Mouse (Mus musculus) MEL (cell line): Measurements from ENCODE around the gene Pxt1. TPM values are rescaled to one million over a fixed set of nuclear protein-coding genes. Genes with fewer than 3 reads are reported as not detected.

Experiments used
- DNase-seq: peaks from one replicate; pipeline ENCODE4 v3.0.0; 2011; ENCODE audit warnings: low read depth, low spot score
- H3K27ac ChIP-seq: 2 replicates; pipeline ENCODE4 v1.5.1; 2012; ENCODE audit warnings: low read depth, mild to moderate bottlenecking, control low read depth, low read length, moderate library complexity; ENCODE audit not compliant: control insufficient read depth
- H3K27me3 ChIP-seq, 2 experiments: fragments of 150-350 bp in 1 of 2; sonication (generic) in 1 of 2; 2 replicates each; pipeline ENCODE4 v1.6.1; 2012; ENCODE audit warnings: low read length in 2 of 2, mild to moderate bottlenecking in 2 of 2, improper control_type of control experiment in 1 of 2, moderate library complexity in 1 of 2; ENCODE audit not compliant: insufficient read depth in 2 of 2, control insufficient read depth in 1 of 2
- H3K36me3 ChIP-seq, 2 experiments: 2 replicates each; pipeline ENCODE4 v1.6.1; 2012 to 2014; ENCODE audit warnings: low read length in 2 of 2, improper control_type of control experiment in 1 of 2, inconsistent platforms in 1 of 2, mild to moderate bottlenecking in 1 of 2; ENCODE audit not compliant: insufficient read depth in 2 of 2, control insufficient read depth in 1 of 2
- H3K4me1 ChIP-seq, 2 experiments: fragments of 150-350 bp in 1 of 2; sonication (generic) in 1 of 2; 2 replicates each; pipeline ENCODE4 v1.6.1; 2012; ENCODE audit warnings: low read length in 2 of 2, improper control_type of control experiment in 1 of 2, mild to moderate bottlenecking in 1 of 2; ENCODE audit not compliant: insufficient read depth in 2 of 2, control insufficient read depth in 1 of 2
- H3K4me3 ChIP-seq, 2 experiments: fragments of 150-350 bp in 1 of 2; sonication (generic) in 1 of 2; 2 replicates each; pipeline ENCODE4 v1.5.1; 2012; ENCODE audit warnings: low read depth in 2 of 2, low read length in 2 of 2, mild to moderate bottlenecking in 2 of 2, moderate library complexity in 2 of 2, control low read depth in 1 of 2, improper control_type of control experiment in 1 of 2; ENCODE audit not compliant: control insufficient read depth in 1 of 2, insufficient read depth in 1 of 2
- H3K79me2 ChIP-seq: 2 replicates; pipeline ENCODE4 v1.6.1; 2012; ENCODE audit warnings: mild to moderate bottlenecking, low read length, moderate library complexity; ENCODE audit not compliant: control insufficient read depth, poor library complexity, insufficient read depth
- H3K9ac ChIP-seq: 2 replicates; pipeline ENCODE4 v1.6.1; 2012; ENCODE audit warnings: low read depth, mild to moderate bottlenecking, control low read depth, low read length, moderate library complexity; ENCODE audit not compliant: control insufficient read depth, poor library complexity, severe bottlenecking
- H3K9me3 ChIP-seq: fragments of 150-350 bp; sonication (generic); replicated peaks from 2 replicates; pipeline ENCODE4 v1.6.1; 2012; ENCODE audit warnings: mild to moderate bottlenecking, low read length, improper control_type of control experiment, moderate library complexity; ENCODE audit not compliant: insufficient read depth
- BHLHE40 ChIP-seq: IDR thresholded peaks from 2 replicates; pipeline ENCODE4 v1.6.1; 2012; ENCODE audit warnings: low read depth, mild to moderate bottlenecking, inconsistent platforms, low read length, improper control_type of control experiment, borderline replicate concordance
- CHD1 ChIP-seq: IDR thresholded peaks from 2 replicates; pipeline ENCODE4 v1.6.1; 2012; ENCODE audit warnings: low read depth, mild to moderate bottlenecking, inconsistent platforms, low read length, improper control_type of control experiment
- CHD2 ChIP-seq: IDR thresholded peaks from 2 replicates; pipeline ENCODE4 v1.6.1; 2011; ENCODE audit warnings: low read length, improper control_type of control experiment
- E2F4 ChIP-seq: IDR thresholded peaks from 2 replicates; pipeline ENCODE4 v1.6.1; 2011; ENCODE audit warnings: low read depth, low read length, improper control_type of control experiment, borderline replicate concordance
- ELF1 ChIP-seq: IDR thresholded peaks from 2 replicates; pipeline ENCODE4 v1.6.1; 2014; ENCODE audit warnings: low read depth, mild to moderate bottlenecking, inconsistent platforms, low read length, improper control_type of control experiment, moderate library complexity
- ETS1 ChIP-seq: IDR thresholded peaks from 2 replicates; pipeline ENCODE4 v1.6.1; 2012; ENCODE audit warnings: low read depth, mild to moderate bottlenecking, inconsistent platforms, low read length, improper control_type of control experiment, moderate library complexity
- GATA1 ChIP-seq: IDR thresholded peaks from 2 replicates; pipeline ENCODE4 v1.6.1; 2011; ENCODE audit warnings: low read depth, low read length, improper control_type of control experiment
- HCFC1 ChIP-seq: IDR thresholded peaks from 2 replicates; pipeline ENCODE4 v1.6.1; 2012; ENCODE audit warnings: low read depth, mild to moderate bottlenecking, inconsistent platforms, low read length, improper control_type of control experiment, moderate library complexity
- JUND ChIP-seq: IDR thresholded peaks from 2 replicates; pipeline ENCODE4 v1.6.1; 2011; ENCODE audit warnings: low read depth, mild to moderate bottlenecking, improper control_type of control experiment, low read length
- KAT2A ChIP-seq: conservative IDR thresholded peaks from 2 replicates; pipeline ENCODE4 v1.6.1; 2012; ENCODE audit warnings: low read depth, low read length, improper control_type of control experiment, inconsistent platforms
- MAZ ChIP-seq: IDR thresholded peaks from 2 replicates; pipeline ENCODE4 v1.6.1; 2012; ENCODE audit warnings: low read depth, mild to moderate bottlenecking, inconsistent platforms, low read length, improper control_type of control experiment
- MEF2A ChIP-seq: IDR thresholded peaks from 2 replicates; pipeline ENCODE4 v1.6.1; 2014; ENCODE audit warnings: low read depth, mild to moderate bottlenecking, inconsistent platforms, low read length, improper control_type of control experiment; ENCODE audit not compliant: poor library complexity, insufficient replicate concordance, severe bottlenecking; ENCODE audit errors: extremely low read depth
- MXI1 ChIP-seq: IDR thresholded peaks from 2 replicates; pipeline ENCODE4 v1.6.1; 2011; ENCODE audit warnings: mild to moderate bottlenecking, low read depth, low read length, improper control_type of control experiment
- MYB ChIP-seq: IDR thresholded peaks from 2 replicates; pipeline ENCODE4 v1.6.1; 2011; ENCODE audit warnings: mild to moderate bottlenecking, low read depth, low read length, improper control_type of control experiment
- NELFE ChIP-seq: IDR thresholded peaks from 2 replicates; pipeline ENCODE4 v1.6.1; 2011; ENCODE audit warnings: low read depth, low read length, improper control_type of control experiment
- POLR2A ChIP-seq, 2 experiments: IDR thresholded peaks; 2 replicates each; pipeline ENCODE4 v1.6.1; 2011 to 2012; ENCODE audit warnings: low read length in 2 of 2, mild to moderate bottlenecking in 2 of 2, control low read depth in 1 of 2, improper control_type of control experiment in 1 of 2, low read depth in 1 of 2, moderate library complexity in 1 of 2; ENCODE audit not compliant: control insufficient read depth in 1 of 2, insufficient read depth in 1 of 2, poor library complexity in 1 of 2
- POLR2AphosphoS2 ChIP-seq: IDR thresholded peaks from 2 replicates; pipeline ENCODE4 v1.6.1; 2011; ENCODE audit warnings: low read length, improper control_type of control experiment
- POLR2AphosphoS5 ChIP-seq: IDR thresholded peaks from 2 replicates; pipeline ENCODE4 v1.6.1; 2012; ENCODE audit warnings: low read depth, borderline replicate concordance, mild to moderate bottlenecking, inconsistent platforms, low read length, moderate library complexity, mixed read lengths
- SMC3 ChIP-seq: IDR thresholded peaks from 2 replicates; pipeline ENCODE4 v1.6.1; 2011; ENCODE audit warnings: low read depth, low read length, improper control_type of control experiment
- TAL1 ChIP-seq: IDR thresholded peaks from 2 replicates; pipeline ENCODE4 v1.6.1; 2012; ENCODE audit warnings: mild to moderate bottlenecking, inconsistent platforms, low read length, moderate library complexity, mixed read lengths
- TBP ChIP-seq: IDR thresholded peaks from 2 replicates; pipeline ENCODE4 v1.8.0; 2011; ENCODE audit warnings: low read depth, low read length, improper control_type of control experiment
- TCF12 ChIP-seq: IDR thresholded peaks from 2 replicates; pipeline ENCODE4 v1.6.1; 2014; ENCODE audit warnings: low read depth, mild to moderate bottlenecking, inconsistent platforms, low read length, improper control_type of control experiment, moderate library complexity
- UBTF ChIP-seq: IDR thresholded peaks from 2 replicates; pipeline ENCODE4 v1.6.1; 2012; ENCODE audit warnings: low read depth, mild to moderate bottlenecking, inconsistent platforms, low read length, improper control_type of control experiment, moderate library complexity, borderline replicate concordance; ENCODE audit not compliant: insufficient read depth
- USF1 ChIP-seq: IDR thresholded peaks from 2 replicates; pipeline ENCODE4 v1.6.1; 2014; ENCODE audit warnings: low read depth, mild to moderate bottlenecking, inconsistent platforms, low read length, improper control_type of control experiment, moderate library complexity
- USF2 ChIP-seq, 2 experiments: IDR thresholded peaks; 2 replicates each; pipeline ENCODE4 v1.6.1; 2011 to 2012; ENCODE audit warnings: improper control_type of control experiment in 2 of 2, low read length in 2 of 2, borderline replicate concordance in 1 of 2, inconsistent platforms in 1 of 2, low read depth in 1 of 2, mild to moderate bottlenecking in 1 of 2; ENCODE audit not compliant: insufficient read depth in 1 of 2
- ZC3H11A ChIP-seq: IDR thresholded peaks from 2 replicates; pipeline ENCODE4 v1.6.1; 2012; ENCODE audit warnings: low read depth, mild to moderate bottlenecking, inconsistent platforms, low read length, improper control_type of control experiment
- polyA plus RNA-seq, 2 experiments: library from polyadenylated mRNA; stranded (reverse) in 1 of 2; unstranded in 1 of 2; fragments of >175 nt in 1 of 2; fragments of >200 nt in 1 of 2; gene quantifications; 2 replicates each; pipeline versions ENCODE4 v1.2.1 to v1.2.4; 2012; ENCODE audit warnings: low replicate concordance in 2 of 2, low read depth in 1 of 2; ENCODE audit not compliant: insufficient read length in 2 of 2, insufficient read depth in 1 of 2, missing spikeins in 1 of 2
- total RNA-seq: library from RNA; depleted of rRNA; stranded (reverse); fragments of 300-350 nt; gene quantifications from 2 replicates; pipeline ENCODE4 v1.2.3, GENCODE M21; 2012

The Pxt1 gene
- total and polyA plus RNA-seq, 3 experiments = not detected

GRCm38 (mm10) chr17:28986833-28987232 is 43.2 kb upstream of the Pxt1 start (continued):
- TF ChIP-seq UBTF (no peak), HCFC1 (no peak), CHD2 (no peak), JUND (no peak), POLR2AphosphoS5 (no peak), ETS1 (no peak), TAL1 (no peak), KAT2A (no peak), SMC3 (peak; percentile 29)

DNA sequence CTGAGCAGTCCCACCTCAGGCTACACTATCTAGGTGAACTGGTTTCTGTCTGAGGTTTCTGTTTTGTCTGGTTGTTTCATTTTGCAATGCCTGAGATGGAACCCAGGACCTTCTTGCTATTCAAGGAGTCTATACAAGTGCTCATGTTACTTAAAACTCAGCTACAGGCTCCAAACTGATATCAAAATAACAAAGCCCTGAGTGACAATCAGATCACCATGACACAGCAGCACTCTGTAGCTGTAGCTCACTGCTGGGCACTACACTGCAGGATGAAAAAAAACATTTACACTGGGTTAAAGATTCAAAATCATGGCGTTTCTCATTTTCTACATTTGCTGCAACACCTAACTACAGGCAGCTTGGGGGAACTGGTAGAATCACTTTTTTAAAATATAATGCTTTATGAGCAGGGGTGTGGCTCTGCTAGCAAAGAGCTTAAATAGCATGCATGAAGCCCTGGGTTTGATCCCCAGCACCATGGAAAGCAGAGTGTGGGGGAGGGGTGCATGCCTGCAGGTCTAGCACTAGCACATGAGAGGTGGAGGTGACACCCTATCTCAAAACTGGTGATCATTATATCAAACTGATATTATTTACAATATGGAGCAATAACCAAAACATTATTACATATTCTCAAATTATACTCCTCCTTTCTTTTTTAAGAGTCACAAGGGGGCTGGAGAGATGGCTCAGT is 41.2 kb upstream of the Pxt1 start:
- no peaks in the 10 kb centered on the region; a peak in 2 of 4 replicates for H3K36me3 ChIP-seq
- no peak overlapping the region for H3K9ac ChIP-seq

DNA sequence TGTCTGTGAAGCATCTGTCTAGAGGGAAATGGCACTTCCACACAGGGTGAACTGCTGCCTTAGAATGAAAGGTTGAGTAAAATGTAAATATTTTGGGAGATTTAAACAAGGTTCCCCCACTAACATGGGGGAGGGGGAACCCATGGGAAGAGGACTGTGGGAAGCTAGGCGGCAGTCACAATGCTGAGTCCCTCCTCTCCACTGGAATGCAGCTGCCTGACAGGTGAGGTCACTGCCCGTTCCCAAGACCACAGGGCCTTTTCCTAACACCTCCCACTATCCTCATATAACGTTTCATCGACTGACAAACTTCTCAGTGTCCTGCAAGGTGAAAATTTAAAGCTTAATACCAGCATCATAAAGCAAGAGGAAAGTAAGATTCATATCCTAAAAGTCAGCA is 39.0 kb upstream of the Pxt1 start:
- H3K79me2 ChIP-seq = no peaks in the 10 kb centered on the region
- H3K27me3 ChIP-seq = no peaks in the 10 kb centered on the region
- no peak overlapping the region for H3K9ac ChIP-seq
- DNase-seq = no peak
- no peaks in the 10 kb centered on the region for H3K4me1 ChIP-seq
- no peaks in the 10 kb centered on the region; a peak in 2 of 4 replicates for H3K36me3 ChIP-seq
- no peak overlapping the region for H3K27ac ChIP-seq
- TF ChIP-seq TCF12 (no peak), BHLHE40 (no peak), MXI1 (no peak), HCFC1 (no peak), NELFE (no peak), CHD2 (no peak), POLR2AphosphoS2 (no peak), JUND (no peak), CHD1 (no peak), USF1 (no peak), TBP (no peak), ETS1 (no peak), POLR2A (IDR thresholded peaks at IDR 0.05; ENCODE audit: control insufficient read depth in 1 of 2, insufficient read depth in 1 of 2, low read depth in 1 of 2, low read length in 2 of 2, poor library complexity in 1 of 2) (no peak), MYB (no peak), MEF2A (no peak), GATA1 (no peak), ZC3H11A (no peak), E2F4 (no peak), MAZ (no peak), POLR2AphosphoS5 (no peak)
- H3K9me3 ChIP-seq = no peaks in the 10 kb centered on the region
- H3K4me3 ChIP-seq = no peak overlapping the region

More for the DNA sequence above, 41.2 kb upstream of the Pxt1 start:
- TF ChIP-seq TAL1 = no peak
- TF ChIP-seq USF2 (IDR thresholded peaks at IDR 0.05; ENCODE audit: borderline replicate concordance in 1 of 2, insufficient read depth in 1 of 2, low read depth in 1 of 2, low read length in 2 of 2) = no peak
- TF ChIP-seq MEF2A = no peak
- no peak for TF ChIP-seq ELF1
- no peak for TF ChIP-seq POLR2A (IDR thresholded peaks at IDR 0.05; ENCODE audit: control insufficient read depth in 1 of 2, insufficient read depth in 1 of 2, low read depth in 1 of 2, low read length in 2 of 2, poor library complexity in 1 of 2)
- TF ChIP-seq CHD1 = no peak
- TF ChIP-seq ZC3H11A = no peak
- TF ChIP-seq POLR2AphosphoS2 = no peak
- TF ChIP-seq, all 39 proteins: peak for 0
- H3K4me3 ChIP-seq = no peak overlapping the region
- no peak for DNase-seq
- H3K4me1 ChIP-seq = no peaks in the 10 kb centered on the region
- no peaks in the 10 kb centered on the region for H3K9me3 ChIP-seq
- no peak overlapping the region for H3K27ac ChIP-seq
- H3K27me3 ChIP-seq = no peaks in the 10 kb centered on the region
- no peaks in the 10 kb centered on the region for H3K79me2 ChIP-seq
